23 mouse cellular contexts compared by ENCODE assay signal in the genomic region with DNA sequence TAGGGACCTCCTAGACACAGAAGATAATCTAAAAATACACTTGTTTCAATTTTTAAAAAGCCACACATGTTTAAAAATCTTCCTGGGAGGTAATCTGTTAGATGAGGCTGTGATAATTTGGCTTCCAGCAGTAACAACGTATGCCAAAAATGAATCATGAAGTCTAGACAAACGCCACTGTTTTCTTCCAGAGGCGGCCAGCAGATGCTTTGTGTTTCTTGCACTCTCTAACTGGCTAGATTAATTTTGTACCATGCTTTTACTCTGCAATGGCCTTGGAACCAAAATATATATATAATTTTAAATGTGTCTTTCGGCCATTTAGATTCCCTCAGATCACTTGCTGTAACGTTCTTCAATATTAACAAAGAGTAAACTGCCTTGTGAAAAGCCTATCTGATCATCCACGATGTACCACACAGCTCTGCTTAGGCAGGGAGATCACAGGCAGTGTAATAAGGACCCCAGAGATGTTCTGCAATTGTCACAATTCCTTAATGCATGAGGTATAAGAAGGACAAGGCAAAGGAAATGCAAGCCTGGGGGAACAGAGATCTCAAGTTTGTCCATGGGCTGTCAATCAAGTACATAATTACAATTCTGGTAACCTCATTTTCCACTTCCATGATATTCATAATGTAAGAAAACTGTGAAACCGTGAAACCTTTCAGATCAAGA.
DNase-seq lines count a peak whose midpoint lies in the region; ATAC-seq lines count a peak whose summit lies in the region.
"Had no signal": no experiment of that assay in that cellular context is flagged by ENCODE, and none has a peak within 500 bp of the region (broad histone marks: within the 10 kb centered on the region; RNA-seq: fewer than 3 reads in every experiment).

No protein-coding gene starts in this region.

- no peaks in the 10 kb centered on the region for H3K9me3 ChIP-seq in hindbrain, embryonic 13.5 days
- no peaks in the 10 kb centered on the region for H3K9me3 ChIP-seq in hindbrain, embryonic 10.5 days
- H3K9me3 ChIP-seq in lung, embryonic 15.5 days = no peaks in the 10 kb centered on the region
- no peaks in the 10 kb centered on the region for H3K9me3 ChIP-seq in forebrain, embryonic 16.5 days (ENCODE audit: control insufficient read depth, low read length)
- H3K9me3 ChIP-seq: embryonic facial prominence, embryonic 12.5 days; heart, embryonic 10.5 days; intestine, embryonic 15.5 days; kidney, embryonic 15.5 days; limb, embryonic 12.5 days; neural tube, embryonic 15.5 days had no signal

- 80% methylated on average over 7 of the region's 7 CpGs for WGBS in hindbrain, embryonic 13.5 days
- 89% methylated on average over 7 of the region's 7 CpGs for WGBS in hindbrain, embryonic 10.5 days
- WGBS in lung, embryonic 15.5 days = 36% methylated on average over 7 of the region's 7 CpGs
- WGBS in forebrain, embryonic 16.5 days = 77% methylated on average over 7 of the region's 7 CpGs

- no peak for DNase-seq in hindbrain, embryonic 10.5 days (ENCODE audit: low spot score)
- DNase-seq in lung, postnatal 25 days (ENCODE audit: low spot score) = no peak
- DNase-seq in brain, adult 2 months (ENCODE audit: low read depth, low spot score) = peak; percentile 69
- peak; percentile 32 for DNase-seq in lung, postnatal 10 days
- DNase-seq in cerebellum, adult 9-10 months = no peak
- DNase-seq: adrenal gland, postnatal 36 days; cerebellum, adult 11-12 months; cerebellum, postnatal 14 days; gastrocnemius, adult 2 months; kidney, postnatal 4 days; liver, postnatal 0 days had no signal

- H3K27ac ChIP-seq in hindbrain, embryonic 13.5 days = 0 out of 2 replicates have a peak overlapping the region, but pooled peaks have one; percentile 32
- H3K27ac ChIP-seq in hindbrain, embryonic 10.5 days = no peak overlapping the region
- H3K27ac ChIP-seq in lung, embryonic 15.5 days = peak overlapping the region; percentile 75
- H3K27ac ChIP-seq in forebrain, embryonic 16.5 days (ENCODE audit: low read length) = no peak overlapping the region
- H3K27ac ChIP-seq: embryonic facial prominence, embryonic 12.5 days; gastrocnemius, adult 2 months; heart, embryonic 10.5 days; intestine, embryonic 15.5 days; kidney, embryonic 15.5 days; limb, embryonic 12.5 days; neural tube, embryonic 15.5 days; stomach, postnatal 0 days had no signal

- peaks cover 6% of the 10 kb centered on the region; the same call in 1 of the 2 replicates for H3K4me1 ChIP-seq in hindbrain, embryonic 13.5 days (replicated peaks)
- H3K4me1 ChIP-seq in hindbrain, embryonic 10.5 days (replicated peaks) = no peaks in the 10 kb centered on the region
- peaks cover 19% of the 10 kb centered on the region for H3K4me1 ChIP-seq in lung, embryonic 15.5 days
- no peaks in the 10 kb centered on the region for H3K4me1 ChIP-seq in forebrain, embryonic 16.5 days (replicated peaks; ENCODE audit: control insufficient read depth, insufficient read depth, low read length)
- H3K4me1 ChIP-seq: embryonic facial prominence, embryonic 12.5 days; heart, embryonic 10.5 days; kidney, embryonic 15.5 days; limb, embryonic 12.5 days; neural tube, embryonic 15.5 days had no signal

- no peak overlapping the region for H3K4me2 ChIP-seq in hindbrain, embryonic 13.5 days
- no peak overlapping the region for H3K4me2 ChIP-seq in lung, embryonic 15.5 days
- H3K4me2 ChIP-seq in forebrain, embryonic 16.5 days (ENCODE audit: low read length) = no peak overlapping the region
- H3K4me2 ChIP-seq: embryonic facial prominence, embryonic 12.5 days; intestine, embryonic 15.5 days; kidney, embryonic 15.5 days; limb, embryonic 12.5 days; liver, embryonic 11.5 days; neural tube, embryonic 15.5 days had no signal

- no peak overlapping the region for H3K4me3 ChIP-seq in hindbrain, embryonic 13.5 days
- no peak overlapping the region for H3K4me3 ChIP-seq in hindbrain, embryonic 10.5 days
- no peak overlapping the region for H3K4me3 ChIP-seq in lung, embryonic 15.5 days
- H3K4me3 ChIP-seq in forebrain, embryonic 16.5 days (replicated peaks; ENCODE audit: low read length) = no peak overlapping the region
- H3K4me3 ChIP-seq: embryonic facial prominence, embryonic 12.5 days; gastrocnemius, adult 2 months; heart, embryonic 10.5 days; intestine, embryonic 15.5 days; kidney, embryonic 15.5 days; limb, embryonic 12.5 days; neural tube, embryonic 15.5 days had no signal

- ATAC-seq in hindbrain, embryonic 13.5 days (ENCODE audit: low FRiP score) = no peak
- ATAC-seq in lung, embryonic 15.5 days (ENCODE audit: borderline replicate concordance, extremely low read depth, low FRiP score, low TSS enrichment) = peak; percentile 79; the same call in 1 of the 2 replicates
- no peak for ATAC-seq in forebrain, embryonic 16.5 days
- ATAC-seq: CD4-positive, CD25-positive, alpha-beta regulatory T cell, adult 4 months; intestine, embryonic 15.5 days; liver, postnatal 0 days had no signal

- H3K36me3 ChIP-seq in hindbrain, embryonic 13.5 days = no peaks in the 10 kb centered on the region
- H3K36me3 ChIP-seq in hindbrain, embryonic 10.5 days = no peaks in the 10 kb centered on the region
- H3K36me3 ChIP-seq in lung, embryonic 15.5 days = no peaks in the 10 kb centered on the region
- H3K36me3 ChIP-seq in forebrain, embryonic 16.5 days (ENCODE audit: control insufficient read depth, insufficient read depth) = no peaks in the 10 kb centered on the region
- H3K36me3 ChIP-seq: embryonic facial prominence, embryonic 12.5 days; heart, embryonic 10.5 days; intestine, embryonic 15.5 days; kidney, embryonic 15.5 days; limb, embryonic 12.5 days; neural tube, embryonic 15.5 days had no signal

- no peak overlapping the region for H3K9ac ChIP-seq in hindbrain, embryonic 13.5 days
- H3K9ac ChIP-seq in lung, embryonic 15.5 days = no peak overlapping the region
- no peak overlapping the region for H3K9ac ChIP-seq in forebrain, embryonic 16.5 days (replicated peaks; ENCODE audit: low read depth, low read length)
- H3K9ac ChIP-seq: embryonic facial prominence, embryonic 12.5 days; intestine, embryonic 15.5 days; kidney, embryonic 15.5 days; limb, embryonic 12.5 days; liver, postnatal 0 days; neural tube, embryonic 15.5 days had no signal

- no peaks in the 10 kb centered on the region for H3K27me3 ChIP-seq in hindbrain, embryonic 13.5 days
- H3K27me3 ChIP-seq in hindbrain, embryonic 10.5 days (ENCODE audit: insufficient read depth, poor library complexity, severe bottlenecking) = no peaks in the 10 kb centered on the region
- H3K27me3 ChIP-seq in lung, embryonic 15.5 days = no peaks in the 10 kb centered on the region
- no peaks in the 10 kb centered on the region for H3K27me3 ChIP-seq in forebrain, embryonic 16.5 days (replicated peaks; ENCODE audit: control insufficient read depth, insufficient read depth, low read length)
- H3K27me3 ChIP-seq: embryonic facial prominence, embryonic 12.5 days; intestine, embryonic 15.5 days; kidney, embryonic 15.5 days; limb, embryonic 12.5 days; neural tube, embryonic 15.5 days had no signal

Comparison
In these comparisons a context has a peak if more than half of its experiments do, and no peak if none do; other contexts are left out.
1. H3K27ac ChIP-seq: peak in hindbrain, embryonic 13.5 days (single experiment) and lung, embryonic 15.5 days (single experiment); none in hindbrain, embryonic 10.5 days (single experiment) and forebrain, embryonic 16.5 days (single experiment).
2. DNase-seq: peak in brain, adult 2 months (single experiment) and lung, postnatal 10 days (single experiment); none in hindbrain, embryonic 10.5 days (single experiment), lung, postnatal 25 days (single experiment) and cerebellum, adult 9-10 months (single experiment).